ENCODE assay signal across 8 mouse cellular contexts in the genomic region with DNA sequence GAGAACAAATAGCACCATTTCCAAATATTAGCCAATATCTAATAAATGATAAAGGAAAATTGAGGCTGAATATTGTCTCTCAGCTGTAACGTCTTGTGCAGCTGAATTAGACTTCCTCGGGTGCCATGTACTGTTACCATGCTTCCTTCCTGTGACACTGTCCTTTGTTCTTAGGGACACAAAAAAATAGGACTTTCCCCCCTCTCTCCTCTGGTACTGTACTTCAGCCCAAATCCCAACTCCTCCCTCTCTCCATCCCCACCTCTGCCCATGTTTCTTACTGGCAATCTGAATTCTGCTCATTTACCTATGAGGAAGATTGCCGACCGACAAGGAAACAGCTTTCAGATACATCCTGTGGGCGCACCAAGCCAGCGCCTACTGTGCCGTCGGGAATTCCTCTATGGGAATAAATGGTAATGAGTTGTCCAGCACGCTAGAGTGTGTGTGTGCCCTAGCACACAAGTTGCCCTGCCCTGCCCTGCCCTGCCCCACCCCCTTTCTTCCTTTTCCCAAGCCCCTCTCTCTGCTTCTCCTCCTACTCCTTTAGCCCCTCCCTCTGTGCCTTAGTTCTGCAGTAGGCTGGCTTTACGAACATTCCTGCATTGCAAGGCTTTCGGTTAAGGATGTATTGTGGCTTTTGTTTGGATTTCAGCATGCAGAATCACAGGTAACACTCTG. TPM values are rescaled to one million over a fixed set of nuclear protein-coding genes. Genes with fewer than 3 reads are reported as not detected.
DNase-seq lines count a peak whose midpoint lies in the region; ATAC-seq and TF ChIP-seq lines count a peak whose summit lies in the region.

TSS of gene Gpr21 (plus strand) at position 303 of the 681 bp plus-strand sequence.

- TF ChIP-seq CTCF in testis, adult 2 months (IDR thresholded peaks at IDR 0.05; ENCODE audit: control insufficient read depth, insufficient read depth, insufficient replicate concordance, low read depth, low read length): no peak

- no peak within 1 kb of the TSS for H3K9ac ChIP-seq in limb, embryonic 15.5 days
- H3K9ac ChIP-seq in stomach, embryonic 16.5 days (ENCODE audit: low read length): no peak within 1 kb of the TSS

- no peaks in the 10 kb centered on the region for H3K4me1 ChIP-seq in testis, adult 2 months (ENCODE audit: control insufficient read depth, insufficient read depth, low read length)
- no peaks in the 10 kb centered on the region for H3K4me1 ChIP-seq in limb, embryonic 15.5 days
- peaks cover 7% of the 10 kb centered on the region; the same call in 1 of the 2 replicates for H3K4me1 ChIP-seq in stomach, embryonic 16.5 days (ENCODE audit: control insufficient read depth, insufficient read depth, low read length)

- no peak within 1 kb of the TSS for H3K27ac ChIP-seq in testis, adult 2 months (ENCODE audit: control insufficient read depth, insufficient read depth, low read depth, low read length)
- H3K27ac ChIP-seq in limb, embryonic 15.5 days: no peak within 1 kb of the TSS
- H3K27ac ChIP-seq in stomach, embryonic 16.5 days (ENCODE audit: low read length): no peak within 1 kb of the TSS

- no peaks in the 10 kb centered on the region for H3K27me3 ChIP-seq in testis, adult 2 months (ENCODE audit: control insufficient read depth, insufficient read depth, low read length)
- H3K27me3 ChIP-seq in limb, embryonic 15.5 days: no peaks in the 10 kb centered on the region
- no peaks in the 10 kb centered on the region for H3K27me3 ChIP-seq in stomach, embryonic 16.5 days (ENCODE audit: control insufficient read depth, insufficient read depth, low read length)

- no peak for TF ChIP-seq POLR2A in testis, adult 2 months (IDR thresholded peaks at IDR 0.05; ENCODE audit: control insufficient read depth, low read depth, low read length)

- 33% methylated on average over 11 of the region's 11 CpGs for WGBS in limb, embryonic 15.5 days
- WGBS in stomach, embryonic 16.5 days: 30% methylated on average over 11 of the region's 11 CpGs

- H3K4me2 ChIP-seq in limb, embryonic 15.5 days: peak within 1 kb of the TSS; percentile 2; the same call in 1 of the 2 replicates
- peak within 1 kb of the TSS; percentile 17; the same call in 1 of the 2 replicates for H3K4me2 ChIP-seq in stomach, embryonic 16.5 days (ENCODE audit: low read depth, low read length)

- peak; percentile 11 to 17 for DNase-seq in cerebellum, postnatal 10 days
- DNase-seq in cerebellum, postnatal 4 days (ENCODE audit: low spot score in 2 of 2): no peak
- DNase-seq in testis, postnatal 10 days (ENCODE audit: low spot score): no peak
- no peak for DNase-seq in spleen, postnatal 14 days (ENCODE audit: low spot score in 2 of 2)
- DNase-seq in adrenal gland, adult 8-10 months: no peak

- ATAC-seq in limb, embryonic 15.5 days (ENCODE audit: insufficient number of reproducible peaks, low FRiP score, low TSS enrichment, low read depth): peak; percentile 40; the same call in 1 of the 2 replicates
- ATAC-seq in stomach, embryonic 16.5 days (ENCODE audit: insufficient read depth, low FRiP score): peak; percentile 64; the same call in 1 of the 2 replicates

- H3K9me3 ChIP-seq in limb, embryonic 15.5 days: no peaks in the 10 kb centered on the region
- H3K9me3 ChIP-seq in stomach, embryonic 16.5 days (replicated peaks; ENCODE audit: control insufficient read depth, low read length): no peaks in the 10 kb centered on the region

- no peaks in the 10 kb centered on the region; the same call in 1 of the 2 replicates for H3K36me3 ChIP-seq in testis, adult 2 months (ENCODE audit: control insufficient read depth, insufficient read depth, low read length)
- peaks cover 28% of the 10 kb centered on the region for H3K36me3 ChIP-seq in limb, embryonic 15.5 days
- peaks cover 2% of the 10 kb centered on the region; the same call in 1 of the 2 replicates for H3K36me3 ChIP-seq in stomach, embryonic 16.5 days (ENCODE audit: control insufficient read depth, insufficient read depth, low read length)

- H3K4me3 ChIP-seq in testis, adult 2 months (ENCODE audit: control insufficient read depth, low read depth, low read length): peak within 1 kb of the TSS; percentile 70
- no peak within 1 kb of the TSS for H3K4me3 ChIP-seq in limb, embryonic 15.5 days
- peak within 1 kb of the TSS; percentile 1; the same call in 1 of the 2 replicates for H3K4me3 ChIP-seq in stomach, embryonic 16.5 days (replicated peaks; ENCODE audit: low read length)

RNA-seq across cellular contexts. Expression of gene Gpr21, which starts in this region (rescaled TPM):
- polyA plus RNA-seq in testis, adult 2 months (2012; rRNA removed): 0.10 and 0.12 TPM in 2 replicates
- polyA plus RNA-seq in limb, embryonic 15.5 days (2015; fragmentation: Nextera tagmentation; extraction: Ambion mirVana): 0.84 and 1.2 TPM in 2 replicates
- polyA plus RNA-seq in stomach, embryonic 16.5 days (2015; fragmentation: Nextera tagmentation; extraction: Ambion mirVana): 1.0 and 1.4 TPM in 2 replicates
- 1 to 10 TPM in 3 of 4 experiments, under 1 TPM in 1; 0.99 to 4.4 (median 1.9) TPM for total RNA-seq in adrenal gland, adult 8-10 months (2022)

Comparison
In these comparisons a context has a peak if more than half of its experiments do, and no peak if none do; other contexts are left out.
1. DNase-seq: peak in cerebellum, postnatal 10 days (2 of 2); none in cerebellum, postnatal 4 days (0 of 2), testis, postnatal 10 days (single experiment), spleen, postnatal 14 days (0 of 2) and adrenal gland, adult 8-10 months (single experiment).